Mouse (Mus musculus): ENCODE measurements around the gene Naxd. TPM values are rescaled to one million over a fixed set of nuclear protein-coding genes. Genes with fewer than 3 reads are reported as not detected.

The Naxd gene
- polyA plus RNA-seq (2015; fragmentation: Nextera tagmentation; extraction: Ambion mirVana), result 140 and 153 TPM in 2 replicates

- Histone ChIP-seq H3K4me1 (peaks cover 19% of the 10 kb centered on the region), H3K36me3 (replicated peaks) (no peaks in the 10 kb centered on the region), H3K27me3 (replicated peaks) (peaks cover 13% of the 10 kb centered on the region; the same call in 1 of the 2 replicates), H3K4me3 (peak within 1 kb of the TSS; percentile 78), H3K4me2 (peak within 1 kb of the TSS; percentile 71), H3K9ac (peak within 1 kb of the TSS; percentile 90), H3K27ac (peak within 1 kb of the TSS; percentile 85), H3K9me3 (no peaks in the 10 kb centered on the region)
- ATAC-seq (replicated peaks), result peak; percentile 98
- WGBS, result 3% methylated on average over 73 of the region's 73 CpGs
These were observed at the start of gene Naxd for GRCm38 (mm10) chr8:11497017-11497990. TSS of gene Naxd (plus strand) at chr8:11497506.

DNA sequence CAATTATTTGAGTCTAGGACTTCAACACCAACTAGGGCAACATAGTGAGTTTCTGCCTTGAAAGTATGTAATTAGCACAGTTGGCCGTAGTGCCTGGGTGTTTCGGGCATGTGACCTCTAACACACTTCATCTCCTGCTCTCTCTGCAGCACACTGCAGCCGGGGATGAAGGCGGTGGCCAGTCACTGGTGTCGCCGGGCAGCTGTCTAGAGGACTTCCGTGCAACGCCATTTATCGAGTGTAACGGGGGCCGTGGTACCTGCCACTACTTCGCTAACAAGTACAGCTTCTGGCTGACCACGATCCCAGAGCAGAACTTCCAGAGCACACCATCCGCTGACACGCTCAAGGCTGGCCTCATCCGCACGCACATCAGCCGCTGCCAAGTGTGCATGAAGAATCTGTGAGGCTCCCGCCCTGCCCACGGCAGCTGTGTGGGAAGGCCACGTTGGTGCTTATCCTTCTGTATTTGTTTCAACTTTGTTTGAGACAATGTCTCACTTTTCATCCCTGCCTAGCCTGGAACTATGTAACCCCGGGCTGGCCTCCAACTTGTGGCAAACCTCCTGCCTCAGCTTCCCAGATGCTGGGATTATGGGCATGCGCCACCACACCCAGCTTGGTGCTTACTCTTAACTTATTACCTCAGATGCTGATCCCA is 49.3 kb upstream of the Naxd start:
- no peak overlapping the region for H3K9ac ChIP-seq
- H3K27ac ChIP-seq, result no peak overlapping the region
- H3K9me3 ChIP-seq, result no peaks in the 10 kb centered on the region
- ATAC-seq (replicated peaks), result no peak
- H3K4me3 ChIP-seq, result no peak overlapping the region
- H3K27me3 ChIP-seq (replicated peaks), result no peaks in the 10 kb centered on the region; the same call in 1 of the 2 replicates
- H3K36me3 ChIP-seq (replicated peaks), result no peaks in the 10 kb centered on the region
- 93% methylated on average over 23 of the region's 23 CpGs for WGBS
- H3K4me2 ChIP-seq, result no peak overlapping the region
- peaks cover 3% of the 10 kb centered on the region; the same call in 1 of the 2 replicates for H3K4me1 ChIP-seq

GRCm38 (mm10) chr8:11450184-11451113 is 46.9 kb upstream of the Naxd start:
- Histone ChIP-seq H3K4me3 (no peak overlapping the region), H3K9me3 (no peaks in the 10 kb centered on the region), H3K4me2 (no peak overlapping the region), H3K27me3 (replicated peaks) (no peaks in the 10 kb centered on the region; the same call in 1 of the 2 replicates), H3K9ac (no peak overlapping the region), H3K36me3 (replicated peaks) (no peaks in the 10 kb centered on the region), H3K27ac (no peak overlapping the region), H3K4me1 (peaks cover 12% of the 10 kb centered on the region; the same call in 1 of the 2 replicates)
- WGBS, result 15% methylated on average over 8 of the region's 8 CpGs
- ATAC-seq (replicated peaks), result no peak

- no peak for ATAC-seq (replicated peaks)
- H3K9ac ChIP-seq, result no peak overlapping the region
- no peak overlapping the region for H3K27ac ChIP-seq
- 96% methylated on average over 1 of the region's 1 CpGs for WGBS
- H3K4me1 ChIP-seq, result peaks cover 12% of the 10 kb centered on the region; the same call in 1 of the 2 replicates
- H3K27me3 ChIP-seq (replicated peaks), result no peaks in the 10 kb centered on the region; the same call in 1 of the 2 replicates
- H3K36me3 ChIP-seq (replicated peaks), result no peaks in the 10 kb centered on the region
- H3K4me2 ChIP-seq, result no peak overlapping the region
- H3K9me3 ChIP-seq, result no peaks in the 10 kb centered on the region
- H3K4me3 ChIP-seq, result no peak overlapping the region
These were observed 45.2 kb upstream of the Naxd start for GRCm38 (mm10) chr8:11452152-11452551.

DNA sequence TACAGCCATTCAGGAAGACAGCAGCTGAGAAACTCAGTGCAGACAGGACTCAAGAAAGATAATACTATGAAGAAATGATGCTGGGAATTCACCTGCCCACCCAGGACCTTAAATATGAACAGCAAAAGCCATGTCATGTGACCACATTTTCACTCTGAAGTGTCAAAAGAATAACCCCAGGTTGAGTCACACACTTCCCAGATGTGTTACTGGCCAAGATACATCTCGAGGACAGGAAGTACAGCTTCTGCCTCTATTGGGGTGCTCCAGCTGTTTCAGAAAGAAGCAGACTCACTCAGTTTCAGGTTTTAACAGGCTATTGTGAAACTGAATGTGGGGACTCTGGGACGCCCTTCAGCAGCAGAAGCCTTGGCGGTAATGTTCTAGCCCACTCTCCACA is 44.7 kb upstream of the Naxd start:
- H3K27me3 ChIP-seq (replicated peaks), result no peaks in the 10 kb centered on the region; the same call in 1 of the 2 replicates
- ATAC-seq (replicated peaks), result no peak
- no peaks in the 10 kb centered on the region for H3K9me3 ChIP-seq
- H3K27ac ChIP-seq, result no peak overlapping the region
- no peak overlapping the region for H3K4me3 ChIP-seq
- H3K4me1 ChIP-seq, result peaks cover 12% of the 10 kb centered on the region; the same call in 1 of the 2 replicates
- no peaks in the 10 kb centered on the region for H3K36me3 ChIP-seq (replicated peaks)
- 48% methylated on average over 3 of the region's 3 CpGs for WGBS
- H3K4me2 ChIP-seq, result no peak overlapping the region
- H3K9ac ChIP-seq, result no peak overlapping the region

GRCm38 (mm10) chr8:11452974-11453373 is 44.3 kb upstream of the Naxd start:
- H3K9ac ChIP-seq, result no peak overlapping the region
- ATAC-seq (replicated peaks), result no peak
- no peak overlapping the region for H3K4me2 ChIP-seq
- H3K27me3 ChIP-seq (replicated peaks), result no peaks in the 10 kb centered on the region; the same call in 1 of the 2 replicates
- H3K4me3 ChIP-seq, result no peak overlapping the region
- H3K36me3 ChIP-seq (replicated peaks), result no peaks in the 10 kb centered on the region
- H3K4me1 ChIP-seq, result peaks cover 12% of the 10 kb centered on the region; the same call in 1 of the 2 replicates
- no peaks in the 10 kb centered on the region for H3K9me3 ChIP-seq
- no peak overlapping the region for H3K27ac ChIP-seq
- 14% methylated on average over 4 of the region's 4 CpGs for WGBS

DNA sequence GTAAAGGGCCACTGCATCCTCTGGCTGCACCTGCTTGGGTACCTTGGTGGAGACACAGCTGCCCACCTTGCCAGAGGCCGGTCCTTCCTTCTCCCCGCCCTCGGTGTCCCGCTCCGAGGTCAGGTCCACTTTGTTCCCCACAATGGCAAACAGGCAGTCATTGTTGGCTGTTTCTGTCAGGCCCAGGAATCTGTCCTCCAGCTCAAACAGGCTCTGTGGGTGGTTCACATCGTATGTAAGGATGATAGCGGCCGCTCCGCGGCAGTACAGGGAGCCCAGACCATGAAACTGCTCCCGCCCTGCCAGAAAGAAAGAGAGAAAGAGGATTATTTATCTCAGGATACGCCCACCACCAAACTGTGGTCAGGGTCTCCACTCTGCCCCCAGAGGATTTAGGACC is 43.1 kb upstream of the Naxd start:
- no peak overlapping the region for H3K4me3 ChIP-seq
- no peaks in the 10 kb centered on the region; the same call in 1 of the 2 replicates for H3K27me3 ChIP-seq (replicated peaks)
- ATAC-seq (replicated peaks), result no peak
- no peak overlapping the region for H3K4me2 ChIP-seq
- H3K9me3 ChIP-seq, result no peaks in the 10 kb centered on the region
- 26% methylated on average over 12 of the region's 12 CpGs for WGBS
- no peak overlapping the region for H3K9ac ChIP-seq
- no peak overlapping the region for H3K27ac ChIP-seq
- no peaks in the 10 kb centered on the region for H3K36me3 ChIP-seq (replicated peaks)
- H3K4me1 ChIP-seq, result peaks cover 12% of the 10 kb centered on the region; the same call in 1 of the 2 replicates

DNA sequence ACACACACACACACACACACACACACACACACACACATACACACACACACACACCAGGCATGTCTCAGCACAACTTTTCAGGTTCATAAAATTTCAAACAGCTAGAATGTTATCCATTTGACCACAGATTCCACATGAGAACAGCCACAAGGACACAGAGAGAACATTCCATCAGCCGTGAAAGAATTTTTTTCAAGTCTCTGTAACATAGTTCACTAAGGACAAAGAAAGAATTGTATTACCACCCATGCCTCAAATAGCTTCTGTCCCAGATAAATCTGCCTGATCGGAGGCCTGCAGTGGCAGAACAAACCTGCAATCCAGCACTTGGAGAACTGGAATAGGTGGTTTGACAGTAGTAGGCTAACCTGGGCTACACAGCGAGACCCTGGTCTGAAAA is 40.0 kb upstream of the Naxd start:
- Histone ChIP-seq H3K36me3 (replicated peaks) (no peaks in the 10 kb centered on the region), H3K4me3 (no peak overlapping the region), H3K9ac (no peak overlapping the region), H3K4me1 (peaks cover 12% of the 10 kb centered on the region; the same call in 1 of the 2 replicates), H3K9me3 (no peaks in the 10 kb centered on the region), H3K4me2 (no peak overlapping the region), H3K27me3 (replicated peaks) (no peaks in the 10 kb centered on the region; the same call in 1 of the 2 replicates), H3K27ac (no peak overlapping the region)
- WGBS, result 81% methylated on average over 3 of the region's 3 CpGs
- no peak for ATAC-seq (replicated peaks)

GRCm38 (mm10) chr8:11457981-11458836 is 39.1 kb upstream of the Naxd start:
- 54% methylated on average over 12 of the region's 12 CpGs for WGBS

DNA sequence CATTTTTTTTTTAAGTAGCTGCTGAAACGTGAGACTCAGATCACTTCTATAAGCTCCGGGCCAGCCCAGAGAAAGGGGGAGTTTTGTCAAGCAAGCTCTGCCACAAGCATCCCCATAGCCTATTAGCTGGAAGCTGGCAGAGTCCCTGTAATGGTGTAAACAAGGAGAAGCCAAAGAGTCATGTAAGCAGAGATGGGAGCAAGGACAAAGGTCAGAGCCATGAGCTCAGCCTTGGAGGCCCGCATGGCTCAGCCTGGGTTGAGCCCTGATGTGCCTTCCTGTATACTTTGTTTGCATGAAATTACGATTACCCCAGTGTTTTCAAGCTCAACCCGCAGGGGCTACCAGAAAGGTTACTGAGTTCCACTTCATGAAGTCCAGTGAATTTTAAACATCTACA is 38.3 kb upstream of the Naxd start:
- H3K4me1 ChIP-seq, result 0 out of 2 replicates have a peak, but pooled peaks cover 4% of the 10 kb centered on the region
- H3K9ac ChIP-seq, result no peak overlapping the region
- no peaks in the 10 kb centered on the region for H3K27me3 ChIP-seq (replicated peaks)
- no peak overlapping the region for H3K27ac ChIP-seq
- no peak overlapping the region for H3K4me2 ChIP-seq
- WGBS, result 63% methylated on average over 5 of the region's 5 CpGs
- no peaks in the 10 kb centered on the region for H3K9me3 ChIP-seq
- no peak overlapping the region for H3K4me3 ChIP-seq
- no peak for ATAC-seq (replicated peaks)
- no peaks in the 10 kb centered on the region for H3K36me3 ChIP-seq (replicated peaks)

More at GRCm38 (mm10) chr8:11457981-11458836, 39.1 kb upstream of the Naxd start:
- no peak overlapping the region for H3K9ac ChIP-seq
- H3K4me1 ChIP-seq, result peaks cover 8% of the 10 kb centered on the region; the same call in 1 of the 2 replicates
- H3K36me3 ChIP-seq (replicated peaks), result no peaks in the 10 kb centered on the region
- no peak overlapping the region for H3K27ac ChIP-seq
- H3K9me3 ChIP-seq, result no peaks in the 10 kb centered on the region
- no peaks in the 10 kb centered on the region for H3K27me3 ChIP-seq (replicated peaks)
- H3K4me2 ChIP-seq, result no peak overlapping the region
- ATAC-seq (replicated peaks), result no peak
- no peak overlapping the region for H3K4me3 ChIP-seq

DNA sequence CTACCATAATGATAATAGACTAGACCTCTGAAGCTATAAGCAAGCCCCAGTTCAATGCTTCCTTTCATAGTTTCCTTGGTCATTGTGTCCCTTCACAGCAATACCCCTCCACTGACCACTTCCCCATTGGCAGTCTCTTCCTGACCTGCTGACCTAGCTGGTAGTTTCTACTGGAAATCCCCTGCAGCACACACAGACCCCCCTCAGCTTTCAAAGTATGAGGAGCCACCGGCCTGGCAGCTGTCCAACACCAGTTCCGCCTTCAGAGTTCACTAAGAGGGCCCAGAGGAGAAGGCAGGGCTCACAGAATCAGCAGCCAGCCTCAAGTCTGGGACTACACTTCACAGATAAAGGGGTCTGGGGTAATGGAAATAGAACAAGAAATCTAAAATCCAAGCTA is 36.4 kb upstream of the Naxd start:
- Histone ChIP-seq H3K36me3 (replicated peaks) (no peaks in the 10 kb centered on the region), H3K27ac (no peak overlapping the region), H3K9me3 (no peaks in the 10 kb centered on the region), H3K4me2 (no peak overlapping the region), H3K27me3 (replicated peaks) (no peaks in the 10 kb centered on the region), H3K4me3 (no peak overlapping the region), H3K9ac (no peak overlapping the region), H3K4me1 (no peaks in the 10 kb centered on the region)
- WGBS, result 42% methylated on average over 2 of the region's 2 CpGs
- ATAC-seq (replicated peaks), result no peak
